ENCODE assay signal across 23 mouse cellular contexts in genomic region chr1:180282581-180282980, GRCm38 (mm10). TPM values are rescaled to one million over a fixed set of nuclear protein-coding genes. Genes with fewer than 3 reads are reported as not detected.
DNase-seq lines count a peak whose midpoint lies in the region; ATAC-seq lines count a peak whose summit lies in the region.
"Had no signal": no experiment of that assay in that cellular context is flagged by ENCODE, and none has a peak within 500 bp of the region (broad histone marks: within the 10 kb centered on the region; RNA-seq: fewer than 3 reads in every experiment).

No protein-coding gene starts in this region.

- H3K9me3 ChIP-seq in midbrain, embryonic 13.5 days = no peaks in the 10 kb centered on the region
- H3K9me3 ChIP-seq in midbrain, embryonic 16.5 days (replicated peaks; ENCODE audit: control insufficient read depth, low read length, poor library complexity, severe bottlenecking) = no peaks in the 10 kb centered on the region
- H3K9me3 ChIP-seq in embryonic facial prominence, embryonic 10.5 days = no peaks in the 10 kb centered on the region
- no peaks in the 10 kb centered on the region for H3K9me3 ChIP-seq in limb, embryonic 11.5 days (ENCODE audit: control insufficient read depth, low read length)
- H3K9me3 ChIP-seq: embryonic facial prominence, embryonic 15.5 days; heart, embryonic 15.5 days; intestine, embryonic 15.5 days; midbrain, embryonic 15.5 days; neural tube, embryonic 15.5 days had no signal

- H3K27me3 ChIP-seq in midbrain, embryonic 13.5 days = no peaks in the 10 kb centered on the region
- no peaks in the 10 kb centered on the region; the same call in 1 of the 2 replicates for H3K27me3 ChIP-seq in midbrain, embryonic 16.5 days (ENCODE audit: control insufficient read depth, insufficient read depth, low read depth, low read length)
- H3K27me3 ChIP-seq in embryonic facial prominence, embryonic 10.5 days (replicated peaks; ENCODE audit: low read depth, poor library complexity, severe bottlenecking) = peaks cover 5% of the 10 kb centered on the region; the same call in 1 of the 2 replicates
- no peaks in the 10 kb centered on the region for H3K27me3 ChIP-seq in limb, embryonic 11.5 days (ENCODE audit: control insufficient read depth, insufficient read depth, low read length)
- H3K27me3 ChIP-seq: embryonic facial prominence, embryonic 15.5 days; heart, embryonic 15.5 days; intestine, embryonic 15.5 days; midbrain, embryonic 15.5 days; neural tube, embryonic 15.5 days had no signal

- WGBS in midbrain, embryonic 13.5 days = 52% methylated on average over 6 of the region's 6 CpGs
- WGBS in midbrain, embryonic 16.5 days = 56% methylated on average over 6 of the region's 6 CpGs
- 31% methylated on average over 6 of the region's 6 CpGs for WGBS in embryonic facial prominence, embryonic 10.5 days
- 8% methylated on average over 6 of the region's 6 CpGs for WGBS in limb, embryonic 11.5 days

- H3K9ac ChIP-seq in midbrain, embryonic 13.5 days (replicated peaks) = no peak overlapping the region
- H3K9ac ChIP-seq in midbrain, embryonic 16.5 days (ENCODE audit: low read depth, low read length) = no peak overlapping the region
- no peak overlapping the region for H3K9ac ChIP-seq in limb, embryonic 11.5 days (ENCODE audit: low read length)
- H3K9ac ChIP-seq: embryonic facial prominence, embryonic 15.5 days; heart, embryonic 15.5 days; hindbrain, embryonic 14.5 days; intestine, embryonic 15.5 days; midbrain, embryonic 15.5 days; neural tube, embryonic 15.5 days had no signal

- peak; percentile 68 for DNase-seq in embryo, embryonic 10 days (ENCODE audit: low spot score)
- no peak for DNase-seq in embryo, embryonic 9.5 days (ENCODE audit: extremely low spot score)
- DNase-seq in embryonic facial prominence, embryonic 10.5 days (ENCODE audit: low spot score) = peak; percentile 69
- DNase-seq in limb, embryonic 11.5 days (ENCODE audit: low spot score) = peak; percentile 62
- no peak for DNase-seq in layer of hippocampus, adult 9-10 months (ENCODE audit: low spot score)
- no peak for DNase-seq in left cerebral cortex, postnatal 10 days (ENCODE audit: extremely low spot score in 1 of 2, low spot score in 2 of 2)
- DNase-seq: adrenal gland, postnatal 14 days; cerebellum, adult 9-10 months; heart, postnatal 36 days; kidney, adult 8-10 months; kidney, postnatal 36 days; left cerebral cortex, postnatal 4 days; thymus, adult 18-20 months; thymus, postnatal 36 days had no signal

- intact Hi-C loops in left cerebral cortex, postnatal 10 days (cut with DNase I) = no loop called here

- no peak overlapping the region for H3K27ac ChIP-seq in midbrain, embryonic 13.5 days
- H3K27ac ChIP-seq in midbrain, embryonic 16.5 days (ENCODE audit: low read length) = no peak overlapping the region
- no peak overlapping the region for H3K27ac ChIP-seq in embryonic facial prominence, embryonic 10.5 days (replicated peaks)
- H3K27ac ChIP-seq in limb, embryonic 11.5 days (replicated peaks; ENCODE audit: low read depth, low read length) = no peak overlapping the region
- H3K27ac ChIP-seq: embryonic facial prominence, embryonic 15.5 days; heart, embryonic 15.5 days; hindbrain, embryonic 14.5 days; intestine, embryonic 15.5 days; midbrain, embryonic 15.5 days; neural tube, embryonic 15.5 days had no signal

- H3K4me3 ChIP-seq in midbrain, embryonic 13.5 days (replicated peaks) = no peak overlapping the region
- no peak overlapping the region for H3K4me3 ChIP-seq in midbrain, embryonic 16.5 days (ENCODE audit: low read depth, low read length)
- 0 out of 2 replicates have a peak overlapping the region, but pooled peaks have one; percentile 19 for H3K4me3 ChIP-seq in embryonic facial prominence, embryonic 10.5 days
- H3K4me3 ChIP-seq in limb, embryonic 11.5 days (ENCODE audit: low read depth, low read length) = no peak overlapping the region
- H3K4me3 ChIP-seq: embryonic facial prominence, embryonic 15.5 days; heart, embryonic 15.5 days; intestine, embryonic 15.5 days; midbrain, embryonic 15.5 days; neural tube, embryonic 15.5 days had no signal

- 0 out of 2 replicates have a peak, but pooled peaks have one; percentile 19 for ATAC-seq in midbrain, embryonic 13.5 days
- no peak; the same call in 1 of the 2 replicates for ATAC-seq in midbrain, embryonic 16.5 days
- ATAC-seq in limb, embryonic 11.5 days (ENCODE audit: insufficient number of reproducible peaks, low FRiP score, low TSS enrichment, low read depth) = no peak
- ATAC-seq: intestine, embryonic 15.5 days; lung, postnatal 0 days; midbrain, embryonic 15.5 days had no signal

- H3K36me3 ChIP-seq in midbrain, embryonic 13.5 days = no peaks in the 10 kb centered on the region
- H3K36me3 ChIP-seq in midbrain, embryonic 16.5 days (ENCODE audit: control insufficient read depth, insufficient read depth, low read length) = no peaks in the 10 kb centered on the region
- no peaks in the 10 kb centered on the region for H3K36me3 ChIP-seq in embryonic facial prominence, embryonic 10.5 days (replicated peaks)
- no peaks in the 10 kb centered on the region for H3K36me3 ChIP-seq in limb, embryonic 11.5 days (ENCODE audit: control insufficient read depth, insufficient read depth, low read length)
- H3K36me3 ChIP-seq: embryonic facial prominence, embryonic 15.5 days; heart, embryonic 15.5 days; intestine, embryonic 15.5 days; midbrain, embryonic 15.5 days; neural tube, embryonic 15.5 days had no signal

- H3K4me1 ChIP-seq in midbrain, embryonic 13.5 days (replicated peaks) = peaks cover 18% of the 10 kb centered on the region
- peaks cover 7% of the 10 kb centered on the region for H3K4me1 ChIP-seq in midbrain, embryonic 16.5 days (ENCODE audit: control insufficient read depth, insufficient read depth, low read length)
- peaks cover 54% of the 10 kb centered on the region for H3K4me1 ChIP-seq in embryonic facial prominence, embryonic 10.5 days
- peaks cover 40% of the 10 kb centered on the region for H3K4me1 ChIP-seq in limb, embryonic 11.5 days (ENCODE audit: control insufficient read depth, insufficient read depth, low read length)

- no peak overlapping the region for H3K4me2 ChIP-seq in midbrain, embryonic 13.5 days (replicated peaks)
- no peak overlapping the region for H3K4me2 ChIP-seq in midbrain, embryonic 16.5 days (ENCODE audit: low read length)
- H3K4me2 ChIP-seq in limb, embryonic 11.5 days (ENCODE audit: low read depth, severe bottlenecking) = no peak overlapping the region
- H3K4me2 ChIP-seq: embryonic facial prominence, embryonic 15.5 days; heart, embryonic 15.5 days; hindbrain, embryonic 14.5 days; intestine, embryonic 15.5 days; midbrain, embryonic 15.5 days; neural tube, embryonic 15.5 days had no signal

RNA-seq across cellular contexts. Expression of gene Psen2, which starts 19.3 kb away (rescaled TPM):
- polyA plus RNA-seq in midbrain, embryonic 13.5 days (2015; fragmentation: Nextera tagmentation; extraction: Ambion mirVana) = 10.7 and 11.1 TPM in 2 replicates
- 15.0 and 20.2 TPM in 2 replicates for polyA plus RNA-seq in midbrain, embryonic 16.5 days (2015; fragmentation: Nextera tagmentation; extraction: Ambion mirVana)
- 7.1 and 7.2 TPM in 2 replicates for polyA plus RNA-seq in embryonic facial prominence, embryonic 10.5 days (2016; fragmentation: Nextera tagmentation; extraction: Ambion mirVana)
- polyA plus RNA-seq in limb, embryonic 11.5 days (2014; fragmentation: Nextera tagmentation; extraction: Ambion mirVana) = 7.4 and 8.3 TPM in 2 replicates
- total RNA-seq in left cerebral cortex, postnatal 10 days (2021) = 10 to 100 TPM; 21.3 to 21.5 TPM

RNA-seq across cellular contexts. Expression of gene Itpkb, which starts 47.7 kb away (rescaled TPM):
- 2.2 and 2.5 TPM in 2 replicates for polyA plus RNA-seq in midbrain, embryonic 13.5 days (2015; fragmentation: Nextera tagmentation; extraction: Ambion mirVana)
- 2.2 and 2.3 TPM in 2 replicates for polyA plus RNA-seq in midbrain, embryonic 16.5 days (2015; fragmentation: Nextera tagmentation; extraction: Ambion mirVana)
- 4.9 and 6.2 TPM in 2 replicates for polyA plus RNA-seq in embryonic facial prominence, embryonic 10.5 days (2016; fragmentation: Nextera tagmentation; extraction: Ambion mirVana)
- 7.1 and 7.2 TPM in 2 replicates for polyA plus RNA-seq in limb, embryonic 11.5 days (2014; fragmentation: Nextera tagmentation; extraction: Ambion mirVana)
- total RNA-seq in left cerebral cortex, postnatal 10 days (2021) = 10 to 100 TPM; 11.6 to 12.9 TPM

Comparison
In these comparisons a context has a peak if more than half of its experiments do, and no peak if none do; other contexts are left out.
1. DNase-seq: peak in embryo, embryonic 10 days (single experiment), embryonic facial prominence, embryonic 10.5 days (single experiment) and limb, embryonic 11.5 days (single experiment); none in embryo, embryonic 9.5 days (single experiment), layer of hippocampus, adult 9-10 months (single experiment) and left cerebral cortex, postnatal 10 days (0 of 2).